Mouse (Mus musculus): ENCODE data around the gene 2310039H08Rik. TPM values are rescaled to one million over a fixed set of nuclear protein-coding genes. Genes with fewer than 3 reads are reported as not detected.

Gene 2310039H08Rik
- total RNA-seq (2014; rRNA removed) (39.2 and 39.3 TPM in 2 replicates), polyA plus RNA-seq (2015; fragmentation: Nextera tagmentation; extraction: Ambion mirVana) (56.6 and 59.2 TPM in 2 replicates)

DNA sequence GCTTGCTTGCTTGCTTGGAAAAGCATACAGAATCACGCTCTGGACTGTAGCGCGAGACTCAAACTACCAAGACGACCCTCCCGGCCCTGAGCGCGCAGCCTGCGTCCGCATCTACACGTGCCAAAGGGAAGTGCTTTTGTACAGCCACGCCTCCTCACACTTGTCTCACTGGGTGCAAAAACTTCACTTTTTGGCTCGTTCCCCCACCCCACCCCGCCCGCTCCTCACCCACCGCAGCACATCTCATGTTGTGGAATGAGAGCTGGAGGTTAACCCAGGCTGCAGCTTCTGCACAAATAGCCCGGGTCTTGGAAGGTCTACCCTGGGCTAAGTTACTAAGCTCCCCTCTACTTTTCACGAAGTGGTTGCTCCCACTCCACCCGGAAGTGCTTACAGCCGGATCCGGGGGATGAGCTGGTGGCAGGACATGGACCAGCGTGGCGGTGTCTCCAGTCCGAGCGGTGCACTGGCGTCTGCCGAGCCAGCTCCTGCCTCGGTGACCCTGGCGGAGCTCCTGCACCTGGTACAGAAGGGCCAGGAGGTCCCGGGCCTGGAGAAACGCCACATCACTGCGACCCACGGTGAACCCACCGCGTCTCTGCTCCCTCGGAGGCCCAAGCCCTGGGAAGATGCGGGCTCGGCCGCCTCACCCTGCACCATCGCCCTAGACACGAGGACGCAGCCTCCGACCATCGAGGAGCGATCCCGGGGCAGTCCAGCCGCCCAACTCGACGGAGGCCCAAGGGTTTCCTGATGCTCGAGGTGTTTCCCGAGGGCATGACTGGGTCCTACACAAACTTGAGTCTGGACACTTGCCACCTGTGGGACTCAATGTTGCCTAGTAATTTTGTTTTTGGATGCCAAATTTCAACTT, at the start of gene 2310039H08Rik:
Gene 2310039H08Rik (plus strand): TSS at position 232 of the 874 bp plus-strand sequence.
- Histone ChIP-seq H3K27ac (ENCODE audit: low read depth, low read length) (peak within 1 kb of the TSS; percentile 80), H3K4me3 (ENCODE audit: low read depth, low read length) (peak within 1 kb of the TSS; percentile 80), H3K4me1 (ENCODE audit: insufficient read depth, low read length) (no peaks in the 10 kb centered on the region), H3K27me3 (ENCODE audit: insufficient read depth, low read length) (no peaks in the 10 kb centered on the region), H3K36me3 (ENCODE audit: insufficient read depth, low read length) (peaks cover 17% of the 10 kb centered on the region), H3K4me2 (ENCODE audit: low read depth, low read length, poor library complexity, severe bottlenecking) (peak within 1 kb of the TSS; percentile 93), H3K9me3 (ENCODE audit: low read length) (no peaks in the 10 kb centered on the region), H3K9ac (replicated peaks; ENCODE audit: low read length, poor library complexity, severe bottlenecking) (peak within 1 kb of the TSS; percentile 76)
- peak; percentile 92 for ATAC-seq (ENCODE audit: low FRiP score)
- under 1% methylated on average over 50 of the region's 50 CpGs for WGBS
- DNase-seq (ENCODE audit: low spot score) = peak; percentile 92
- no peak for TF ChIP-seq CTCF (IDR thresholded peaks at IDR 0.05)

DNA sequence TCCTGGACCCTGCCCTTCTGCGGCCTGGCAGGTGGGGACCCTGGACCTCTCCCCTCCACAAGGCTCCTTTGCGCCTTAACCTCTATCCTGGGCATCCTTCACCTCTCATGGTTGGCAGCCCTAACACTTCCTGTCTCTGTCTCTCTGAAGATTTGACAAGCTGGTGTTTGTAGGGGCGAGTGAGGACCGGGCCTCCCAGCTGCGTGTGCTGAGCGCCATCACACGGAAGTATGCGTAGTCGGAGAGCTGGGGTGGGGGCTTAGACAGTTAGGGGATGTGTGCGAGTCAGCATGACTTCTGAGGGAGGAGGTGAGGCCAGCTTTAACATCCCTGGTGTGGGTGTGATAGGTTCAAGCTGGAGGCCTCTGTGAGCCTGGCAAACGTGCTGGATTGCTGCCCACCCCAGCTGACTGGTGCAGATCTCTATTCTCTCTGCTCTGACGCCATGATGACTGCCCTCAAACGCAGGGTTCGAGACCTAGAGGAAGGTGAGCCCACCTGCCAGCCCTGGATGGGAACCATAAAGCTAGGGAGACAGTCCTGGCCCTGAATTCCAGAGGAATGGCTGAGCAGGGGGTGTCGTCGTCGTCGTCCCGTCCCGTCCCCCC, 47.9 kb upstream of the 2310039H08Rik start:
- Histone ChIP-seq H3K36me3 (ENCODE audit: insufficient read depth, low read length) (peaks cover 26% of the 10 kb centered on the region), H3K27me3 (ENCODE audit: insufficient read depth, low read length) (no peaks in the 10 kb centered on the region), H3K4me1 (ENCODE audit: insufficient read depth, low read length) (no peaks in the 10 kb centered on the region), H3K9ac (replicated peaks; ENCODE audit: low read length, poor library complexity, severe bottlenecking) (no peak overlapping the region), H3K27ac (ENCODE audit: low read depth, low read length) (no peak overlapping the region), H3K9me3 (ENCODE audit: low read length) (no peaks in the 10 kb centered on the region), H3K4me2 (ENCODE audit: low read depth, low read length, poor library complexity, severe bottlenecking) (no peak overlapping the region), H3K4me3 (ENCODE audit: low read depth, low read length) (no peak overlapping the region)
- no peak for DNase-seq (ENCODE audit: low spot score)
- WGBS = 83% methylated on average over 19 of the region's 20 CpGs
- no peak for TF ChIP-seq CTCF (IDR thresholded peaks at IDR 0.05)
- no peak for ATAC-seq (ENCODE audit: low FRiP score)

DNA sequence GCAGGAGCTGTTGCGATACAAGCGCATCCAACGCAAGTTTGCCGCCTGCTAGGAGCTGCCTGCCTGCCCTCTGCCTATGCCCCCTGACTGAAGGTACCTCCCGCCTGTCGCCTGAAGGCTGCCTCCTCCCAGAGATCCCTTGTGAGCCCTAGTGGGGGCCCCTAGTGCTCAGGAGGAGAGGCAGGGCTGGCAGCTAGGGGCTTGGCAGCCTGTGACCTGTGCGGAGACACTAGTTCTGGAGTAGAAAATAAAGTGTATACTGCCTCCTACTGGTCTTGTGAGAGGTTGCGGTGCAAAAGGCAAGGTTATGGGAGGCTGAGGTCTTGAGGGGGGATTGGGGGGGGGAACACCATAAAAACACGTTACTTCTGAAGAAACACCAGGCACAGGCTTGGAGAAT, 47.2 kb upstream of the 2310039H08Rik start:
- Histone ChIP-seq H3K27me3 (ENCODE audit: insufficient read depth, low read length) (no peaks in the 10 kb centered on the region), H3K27ac (ENCODE audit: low read depth, low read length) (no peak overlapping the region), H3K4me2 (ENCODE audit: low read depth, low read length, poor library complexity, severe bottlenecking) (no peak overlapping the region), H3K4me3 (ENCODE audit: low read depth, low read length) (no peak overlapping the region), H3K9ac (replicated peaks; ENCODE audit: low read length, poor library complexity, severe bottlenecking) (no peak overlapping the region), H3K9me3 (ENCODE audit: low read length) (no peaks in the 10 kb centered on the region), H3K4me1 (ENCODE audit: insufficient read depth, low read length) (no peaks in the 10 kb centered on the region), H3K36me3 (ENCODE audit: insufficient read depth, low read length) (peaks cover 25% of the 10 kb centered on the region)
- ATAC-seq (ENCODE audit: low FRiP score) (peak; percentile 27; the same call in 1 of the 2 replicates), DNase-seq (ENCODE audit: low spot score) (peak; percentile 55)
- 52% methylated on average over 9 of the region's 9 CpGs for WGBS
- TF ChIP-seq CTCF (IDR thresholded peaks at IDR 0.05) = peak; percentile 65

- Histone ChIP-seq H3K27me3 (ENCODE audit: insufficient read depth, low read length) (no peaks in the 10 kb centered on the region), H3K27ac (ENCODE audit: low read depth, low read length) (no peak overlapping the region), H3K9me3 (ENCODE audit: low read length) (no peaks in the 10 kb centered on the region), H3K9ac (replicated peaks; ENCODE audit: low read length, poor library complexity, severe bottlenecking) (no peak overlapping the region), H3K4me2 (ENCODE audit: low read depth, low read length, poor library complexity, severe bottlenecking) (no peak overlapping the region), H3K4me3 (ENCODE audit: low read depth, low read length) (no peak overlapping the region), H3K4me1 (ENCODE audit: insufficient read depth, low read length) (no peaks in the 10 kb centered on the region), H3K36me3 (ENCODE audit: insufficient read depth, low read length) (peaks cover 21% of the 10 kb centered on the region)
- no peak for TF ChIP-seq CTCF (IDR thresholded peaks at IDR 0.05)
- 94% methylated on average over 26 of the region's 26 CpGs for WGBS
- no peak for ATAC-seq (ENCODE audit: low FRiP score)
- DNase-seq (ENCODE audit: low spot score) = no peak
These were observed 46.4 kb upstream of the 2310039H08Rik start for GRCm38 (mm10) chr17:46725731-46726645.

DNA sequence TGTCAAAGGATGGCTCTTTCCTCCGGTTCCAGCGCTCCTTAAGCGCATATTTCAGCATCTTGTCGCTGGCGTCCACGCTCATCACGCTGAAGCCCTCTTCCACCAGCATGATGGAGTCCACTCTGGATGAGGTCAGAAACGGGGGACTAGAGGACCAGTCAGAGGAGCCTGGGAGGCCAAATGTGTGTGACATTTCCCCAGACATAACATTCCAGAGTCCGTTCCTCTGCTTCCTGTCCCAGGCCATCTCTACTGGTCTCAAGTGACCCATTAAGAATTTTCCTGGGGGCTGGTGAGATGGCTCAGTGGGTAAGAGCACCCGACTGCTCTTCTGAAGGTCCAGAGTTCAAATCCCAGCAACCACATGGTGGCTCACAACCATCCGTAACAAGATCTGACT, 45.2 kb upstream of the 2310039H08Rik start:
- H3K4me3 ChIP-seq (ENCODE audit: low read depth, low read length) = no peak overlapping the region
- 91% methylated on average over 11 of the region's 11 CpGs for WGBS
- H3K27ac ChIP-seq (ENCODE audit: low read depth, low read length) = no peak overlapping the region
- H3K27me3 ChIP-seq (ENCODE audit: insufficient read depth, low read length) = no peaks in the 10 kb centered on the region
- H3K9me3 ChIP-seq (ENCODE audit: low read length) = no peaks in the 10 kb centered on the region
- no peaks in the 10 kb centered on the region for H3K4me1 ChIP-seq (ENCODE audit: insufficient read depth, low read length)
- no peak for TF ChIP-seq CTCF (IDR thresholded peaks at IDR 0.05)
- H3K9ac ChIP-seq (replicated peaks; ENCODE audit: low read length, poor library complexity, severe bottlenecking) = no peak overlapping the region
- ATAC-seq (ENCODE audit: low FRiP score) = no peak
- H3K4me2 ChIP-seq (ENCODE audit: low read depth, low read length, poor library complexity, severe bottlenecking) = no peak overlapping the region
- no peak for DNase-seq (ENCODE audit: low spot score)
- H3K36me3 ChIP-seq (ENCODE audit: insufficient read depth, low read length) = peaks cover 13% of the 10 kb centered on the region
